Mouse (Mus musculus): ENCODE measurements at regions not wholly inside any gene's neighbourhood (a gene's known extent, or its start where the extent isn't known, plus 50 kb on each side); places are given as distances from the start of the nearest gene placed in this dataset.
"Not testable (repeated sequence)": the region's sequence is repeated elsewhere in the genome, so short reads cannot be mapped to it uniquely, and the experiment has no call there.

- DNase-seq (ENCODE audit: low spot score in 2 of 2), result no peak
Observed at GRCm38 (mm10) chr9:33003880-33004279, 367.9 kb downstream of the Ets1 start.

GRCm38 (mm10) chr9:33004536-33004935, 368.5 kb downstream of the Ets1 start:
- DNase-seq (ENCODE audit: low spot score in 2 of 2), result no peak

GRCm38 (mm10) chr9:33007456-33008063, 371.5 kb downstream of the Ets1 start:
- DNase-seq (ENCODE audit: low spot score in 2 of 2), result no peak

- DNase-seq (ENCODE audit: low spot score in 2 of 2), result no peak
Observed at GRCm38 (mm10) chr9:33011241-33011640, 375.2 kb downstream of the Ets1 start.

GRCm38 (mm10) chr9:33035401-33035800, 399.4 kb downstream of the Ets1 start:
- no peak for DNase-seq (ENCODE audit: low spot score in 2 of 2)

- DNase-seq (ENCODE audit: low spot score in 2 of 2), result no peak
Observed at GRCm38 (mm10) chr9:33039221-33039790, 403.3 kb downstream of the Ets1 start.

GRCm38 (mm10) chr9:33050789-33051188, 414.8 kb downstream of the Ets1 start:
- no peak for DNase-seq (ENCODE audit: low spot score in 2 of 2)

- no peak for DNase-seq (ENCODE audit: low spot score in 2 of 2)
Observed at GRCm38 (mm10) chr9:33060636-33061264, 424.7 kb downstream of the Ets1 start.

- DNase-seq (ENCODE audit: low spot score in 2 of 2), result no peak
Observed at GRCm38 (mm10) chr9:33062476-33062875, 426.5 kb downstream of the Ets1 start.

GRCm38 (mm10) chr9:33065331-33065730, 429.3 kb downstream of the Ets1 start:
- no peak for DNase-seq (ENCODE audit: low spot score in 2 of 2)

GRCm38 (mm10) chr9:33067521-33067920, 431.5 kb downstream of the Ets1 start:
- no peak for DNase-seq (ENCODE audit: low spot score in 2 of 2)

GRCm38 (mm10) chr9:33070116-33070515, 434.1 kb downstream of the Ets1 start:
- no peak for DNase-seq (ENCODE audit: low spot score in 2 of 2)

- DNase-seq (ENCODE audit: low spot score in 2 of 2), result no peak
Observed at GRCm38 (mm10) chr9:33080271-33080670, 444.2 kb downstream of the Ets1 start.

GRCm38 (mm10) chr9:33080774-33081173, 444.8 kb downstream of the Ets1 start:
- no peak for DNase-seq (ENCODE audit: low spot score in 2 of 2)

- DNase-seq (ENCODE audit: low spot score in 2 of 2), result no peak
Observed at GRCm38 (mm10) chr9:33089977-33090376, 454.0 kb downstream of the Ets1 start.

GRCm38 (mm10) chr9:33091664-33092063, 455.6 kb downstream of the Ets1 start:
- DNase-seq (ENCODE audit: low spot score in 2 of 2), result no peak

- DNase-seq (ENCODE audit: low spot score in 2 of 2), result peak; percentile 67
Observed at GRCm38 (mm10) chr9:33095654-33096053, 459.6 kb downstream of the Ets1 start.

GRCm38 (mm10) chr9:33101206-33101605, 465.2 kb downstream of the Ets1 start:
- no peak for DNase-seq (ENCODE audit: low spot score in 2 of 2)

- DNase-seq (ENCODE audit: low spot score in 2 of 2), result no peak
Observed at GRCm38 (mm10) chr9:33104623-33105074, 468.6 kb downstream of the Ets1 start.

GRCm38 (mm10) chr9:33123841-33124240, 487.8 kb downstream of the Ets1 start:
- DNase-seq (ENCODE audit: low spot score in 2 of 2), result no peak

- peak in 1 of 2 experiments; percentile 2 for DNase-seq (ENCODE audit: low spot score in 2 of 2)
Observed at GRCm38 (mm10) chr9:33152186-33152585, 516.2 kb downstream of the Ets1 start.

GRCm38 (mm10) chr9:33168159-33168558, 532.1 kb downstream of the Ets1 start:
- DNase-seq (ENCODE audit: low spot score in 2 of 2), result no peak

GRCm38 (mm10) chr9:33169093-33169492, 533.1 kb downstream of the Ets1 start:
- DNase-seq (ENCODE audit: low spot score in 2 of 2), result not testable (repeated sequence)

Data from adrenal gland, adult 18-20 months (tissue).